Mouse (Mus musculus) stomach, postnatal 0 days (tissue): ENCODE data around the gene Rell1.

Experiments
- CTCF ChIP-seq: IDR thresholded peaks from 2 replicates; pipeline ENCODE4 v1.5.1; 2016; ENCODE audit warnings: antibody characterized with exemption, low read depth, mild to moderate bottlenecking, moderate library complexity
- EP300 ChIP-seq: optimal IDR thresholded peaks from 2 replicates; pipeline ENCODE3; 2016; ENCODE audit warnings: antibody characterized with exemption

DNA sequence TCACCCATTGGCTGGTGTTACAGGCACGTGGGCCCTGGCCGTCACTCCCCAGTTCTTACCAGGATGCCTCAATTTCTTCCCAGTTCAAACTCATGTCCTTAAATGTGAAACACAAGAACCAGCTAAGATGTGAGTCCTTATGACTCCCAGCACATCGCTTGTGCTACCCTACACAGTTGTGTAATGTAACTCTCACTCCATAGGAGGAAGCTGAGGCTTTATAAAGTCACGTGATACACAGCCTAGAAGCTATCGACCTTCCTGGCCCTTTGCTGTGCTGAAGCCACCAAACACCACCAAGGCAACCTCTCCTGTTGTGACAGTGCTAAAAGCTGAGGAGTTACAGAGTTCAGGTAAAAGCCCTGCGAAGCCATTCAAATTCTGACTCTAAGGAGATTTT is 33.1 kb downstream of the Rell1 start:
- TF ChIP-seq CTCF (no peak), EP300 (no peak)
